ENCODE assay signal across 8 mouse cellular contexts in the genomic region with DNA sequence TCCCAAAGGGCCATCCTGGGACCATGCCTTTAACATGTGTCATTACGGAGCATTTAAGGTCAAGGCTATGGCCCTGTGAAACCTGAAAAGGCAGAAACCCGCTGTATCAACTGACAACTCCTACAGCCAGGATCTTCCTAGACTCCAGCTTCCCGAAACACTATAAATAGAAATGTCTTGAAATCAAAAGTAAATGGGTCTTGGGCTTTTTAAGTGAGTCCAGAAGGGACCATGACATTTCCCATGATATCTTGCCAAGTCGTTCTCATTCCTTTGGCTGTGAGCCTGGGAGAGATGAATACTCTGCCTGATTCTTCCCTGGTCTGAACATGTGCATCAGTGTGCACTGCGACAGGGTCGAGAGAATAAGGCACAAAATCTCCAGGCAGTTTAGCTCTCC.
DNase-seq lines count a peak whose midpoint lies in the region; ATAC-seq and TF ChIP-seq lines count a peak whose summit lies in the region.
"Had no signal": no experiment of that assay in that cellular context is flagged by ENCODE, and none has a peak within 500 bp of the region (broad histone marks: within the 10 kb centered on the region; RNA-seq: fewer than 3 reads in every experiment).

No protein-coding gene starts in this region.

- TF ChIP-seq CTCF in brain, embryonic 14.5 days (IDR thresholded peaks at IDR 0.05; ENCODE audit: borderline replicate concordance, extremely low read depth, insufficient read depth, insufficient read length): no peak

- intact Hi-C loops in heart, postnatal 25 days (cut with DNase I): no loop called here

- no peak for ATAC-seq in megakaryocyte, adult 5-6 weeks (ENCODE audit: poor library complexity, severe bottlenecking)
- ATAC-seq: Patski had no signal

- TF ChIP-seq POLR2A in brain, embryonic 14.5 days (IDR thresholded peaks at IDR 0.05; ENCODE audit: borderline replicate concordance, extremely low read depth, insufficient read depth, insufficient read length, poor library complexity, severe bottlenecking): no peak

- peak; percentile 67 for DNase-seq in heart, adult 8-10 months (ENCODE audit: low spot score)
- DNase-seq in heart, postnatal 25 days (ENCODE audit: low spot score): no peak
- DNase-seq in NIH3T3 (ENCODE audit: low read depth): peak; percentile 83
- peak; percentile 48 for DNase-seq in brain, embryonic 14.5 days (ENCODE audit: low read depth)
- peak; percentile 39 to 41 for DNase-seq in kidney, postnatal 25 days
- DNase-seq in natural killer cell, adult 2 months (ENCODE audit: low spot score in 2 of 2): no peak

Comparison
In these comparisons a context has a peak if more than half of its experiments do, and no peak if none do; other contexts are left out.
1. DNase-seq: peak in heart, adult 8-10 months (single experiment), NIH3T3 (single experiment), brain, embryonic 14.5 days (single experiment) and kidney, postnatal 25 days (2 of 2); none in heart, postnatal 25 days (single experiment) and natural killer cell, adult 2 months (0 of 2).